Mouse (Mus musculus) induced T-regulatory cell, adult 2 months (primary cell): ENCODE measurements around the gene Mrpl51.

Source experiments
- DNase-seq: peaks from one replicate; pipeline ENCODE4 v3.0.0-alpha.2; 2012; ENCODE audit warnings: low read depth

Gene Mrpl51

GRCm38 (mm10) chr6:125232516-125232915 lies 40.9 kb downstream of the Mrpl51 start:
- DNase-seq, result no peak

GRCm38 (mm10) chr6:125233816-125234519 lies 42.4 kb downstream of the Mrpl51 start:
- peak; percentile 55 for DNase-seq

- DNase-seq, result no peak
Observed at GRCm38 (mm10) chr6:125234520-125234828, 42.9 kb downstream of the Mrpl51 start.

GRCm38 (mm10) chr6:125236341-125236740 lies 44.7 kb downstream of the Mrpl51 start:
- no peak for DNase-seq

GRCm38 (mm10) chr6:125236782-125237181 lies 45.2 kb downstream of the Mrpl51 start, which contains the start of gene Cd27:
Gene Cd27, minus strand, starts transcription at chr6:125237010.
- DNase-seq, result peak; percentile 82

GRCm38 (mm10) chr6:125237421-125237820 lies 45.8 kb downstream of the Mrpl51 start:
- peak; percentile 79 for DNase-seq

- DNase-seq, result peak; percentile 77
Observed at GRCm38 (mm10) chr6:125238396-125238795, 46.8 kb downstream of the Mrpl51 start.

- DNase-seq, result peak; percentile 60
Observed at GRCm38 (mm10) chr6:125239547-125239946, 47.9 kb downstream of the Mrpl51 start.

GRCm38 (mm10) chr6:125240617-125241016 lies 49.0 kb downstream of the Mrpl51 start:
- no peak for DNase-seq

- peak; percentile 88 for DNase-seq
Observed at GRCm38 (mm10) chr6:125241566-125241965, 50.0 kb downstream of the Mrpl51 start.

- peak; percentile 57 for DNase-seq
Observed at GRCm38 (mm10) chr6:125244551-125244950, 53.0 kb downstream of the Mrpl51 start.
